Mouse (Mus musculus) ES-E14 (cell line): ENCODE measurements around the gene Prelid1.

Source experiments
- CHD2 ChIP-seq: IDR thresholded peaks from 2 replicates; pipeline ENCODE4 v1.6.1; 2014; ENCODE audit warnings: mild to moderate bottlenecking, low read depth, low read length, inconsistent platforms
- MAFK ChIP-seq: IDR thresholded peaks from 2 replicates; pipeline ENCODE4 v1.6.1; 2014; ENCODE audit warnings: mild to moderate bottlenecking, low read depth, low read length, inconsistent platforms; ENCODE audit not compliant: insufficient read depth
- ZC3H11A ChIP-seq: IDR thresholded peaks from 2 replicates; pipeline ENCODE4 v1.6.1; 2012; ENCODE audit warnings: low read depth, mild to moderate bottlenecking, inconsistent platforms, low read length, borderline replicate concordance

- no peak for TF ChIP-seq ZC3H11A
- TF ChIP-seq MAFK: no peak
- TF ChIP-seq CHD2: no peak
These were observed 6.9 kb downstream of the Prelid1 start for GRCm38 (mm10) chr13:55327169-55327568.
